In the genomic region with DNA sequence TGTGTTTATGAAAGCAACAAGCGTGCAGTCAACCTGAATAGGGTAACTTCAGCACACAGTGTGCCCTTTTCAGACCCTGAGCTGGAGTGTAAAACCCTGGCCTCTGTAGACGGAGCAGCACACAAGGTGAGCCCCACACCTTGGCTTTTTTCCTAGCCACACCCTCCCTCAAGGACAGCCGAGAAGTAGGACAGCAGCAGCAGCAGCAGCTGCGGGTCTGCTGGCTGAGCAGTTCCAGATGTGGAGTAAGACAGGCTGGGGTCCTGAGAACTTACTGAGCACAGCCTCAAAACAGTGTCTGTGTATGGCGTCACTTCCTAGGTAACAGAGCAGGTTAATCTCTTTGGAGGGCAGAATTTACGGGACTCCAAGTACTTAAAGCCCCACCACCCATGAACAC, we compare ENCODE assay signal across 21 mouse cellular contexts. TPM values are rescaled to one million over a fixed set of nuclear protein-coding genes. Genes with fewer than 3 reads are reported as not detected.
DNase-seq lines count a peak whose midpoint lies in the region; ATAC-seq lines count a peak whose summit lies in the region.
"Had no signal": no experiment of that assay in that cellular context is flagged by ENCODE, and none has a peak within 500 bp of the region (broad histone marks: within the 10 kb centered on the region; RNA-seq: fewer than 3 reads in every experiment).

No protein-coding gene starts in this region.

- intact Hi-C loops in left cerebral cortex, postnatal 4 days (cut with DNase I), result no loop called here

- H3K4me1 ChIP-seq in heart, embryonic 10.5 days, result peaks cover 34% of the 10 kb centered on the region
- H3K4me1 ChIP-seq in heart, embryonic 11.5 days (ENCODE audit: control insufficient read depth, insufficient read depth, low read length), result peaks cover 19% of the 10 kb centered on the region
- H3K4me1 ChIP-seq in embryonic facial prominence, embryonic 11.5 days (ENCODE audit: control insufficient read depth, insufficient read depth, low read length), result no peaks in the 10 kb centered on the region
- H3K4me1 ChIP-seq in limb, embryonic 11.5 days (ENCODE audit: control insufficient read depth, insufficient read depth, low read length), result peaks cover 10% of the 10 kb centered on the region

- no peaks in the 10 kb centered on the region for H3K27me3 ChIP-seq in heart, embryonic 10.5 days (ENCODE audit: insufficient read depth, poor library complexity, severe bottlenecking)
- no peaks in the 10 kb centered on the region for H3K27me3 ChIP-seq in heart, embryonic 11.5 days (ENCODE audit: control insufficient read depth, insufficient read depth, low read length)
- no peaks in the 10 kb centered on the region for H3K27me3 ChIP-seq in embryonic facial prominence, embryonic 11.5 days (ENCODE audit: control insufficient read depth, insufficient read depth, low read length)
- no peaks in the 10 kb centered on the region for H3K27me3 ChIP-seq in limb, embryonic 11.5 days (ENCODE audit: control insufficient read depth, insufficient read depth, low read length)
- H3K27me3 ChIP-seq: heart, embryonic 13.5 days; neural tube, embryonic 12.5 days had no signal

- no peak overlapping the region for H3K9ac ChIP-seq in heart, embryonic 11.5 days (ENCODE audit: low read depth, low read length)
- H3K9ac ChIP-seq in embryonic facial prominence, embryonic 11.5 days (replicated peaks; ENCODE audit: low read length), result no peak overlapping the region
- H3K9ac ChIP-seq in limb, embryonic 11.5 days (ENCODE audit: low read length), result no peak overlapping the region
- H3K9ac ChIP-seq: forebrain, postnatal 0 days; heart, embryonic 13.5 days; neural tube, embryonic 12.5 days had no signal

- DNase-seq in heart, embryonic 10.5 days (ENCODE audit: low spot score), result peak; percentile 58
- DNase-seq in embryonic facial prominence, embryonic 11.5 days (ENCODE audit: low spot score), result peak; percentile 72
- DNase-seq in limb, embryonic 11.5 days (ENCODE audit: low spot score), result peak; percentile 67
- DNase-seq in thymus, postnatal 0 days (ENCODE audit: low spot score), result peak; percentile 67
- DNase-seq in left cerebral cortex, postnatal 4 days, result no peak
- DNase-seq in layer of hippocampus, postnatal 36 days, result no peak
- DNase-seq: forebrain, postnatal 0 days; gastrocnemius, postnatal 14 days; lung, postnatal 10 days; midbrain, embryonic 14.5 days; retina, postnatal 1 day had no signal

- no peaks in the 10 kb centered on the region for H3K9me3 ChIP-seq in heart, embryonic 10.5 days
- H3K9me3 ChIP-seq in heart, embryonic 11.5 days (replicated peaks; ENCODE audit: control insufficient read depth, low read length), result no peaks in the 10 kb centered on the region
- H3K9me3 ChIP-seq in embryonic facial prominence, embryonic 11.5 days (replicated peaks; ENCODE audit: control insufficient read depth, low read length), result no peaks in the 10 kb centered on the region
- H3K9me3 ChIP-seq in limb, embryonic 11.5 days (ENCODE audit: control insufficient read depth, low read length), result no peaks in the 10 kb centered on the region
- H3K9me3 ChIP-seq: heart, embryonic 13.5 days; hindbrain, embryonic 10.5 days; neural tube, embryonic 12.5 days had no signal

- H3K4me2 ChIP-seq in heart, embryonic 11.5 days, result no peak overlapping the region
- no peak overlapping the region for H3K4me2 ChIP-seq in embryonic facial prominence, embryonic 11.5 days (ENCODE audit: low read depth, low read length)
- H3K4me2 ChIP-seq in limb, embryonic 11.5 days (ENCODE audit: low read depth, severe bottlenecking), result no peak overlapping the region
- H3K4me2 ChIP-seq: heart, embryonic 13.5 days; neural tube, embryonic 12.5 days had no signal

- ATAC-seq in heart, embryonic 11.5 days (replicated peaks; ENCODE audit: insufficient number of reproducible peaks, low FRiP score, low TSS enrichment), result no peak
- ATAC-seq in embryonic facial prominence, embryonic 11.5 days (replicated peaks; ENCODE audit: insufficient number of reproducible peaks, low FRiP score, low TSS enrichment, low read depth), result peak; percentile 45; the same call in 1 of the 2 replicates
- ATAC-seq in limb, embryonic 11.5 days (ENCODE audit: insufficient number of reproducible peaks, low FRiP score, low TSS enrichment, low read depth), result peak; percentile 63; the same call in 1 of the 2 replicates
- ATAC-seq in erythroblast, adult 5-6 weeks (replicated peaks; ENCODE audit: low FRiP score, poor library complexity, severe bottlenecking), result no peak
- ATAC-seq: forebrain, postnatal 0 days had no signal

- no peaks in the 10 kb centered on the region for H3K36me3 ChIP-seq in heart, embryonic 10.5 days
- no peaks in the 10 kb centered on the region for H3K36me3 ChIP-seq in heart, embryonic 11.5 days (ENCODE audit: control insufficient read depth, insufficient read depth, low read length)
- H3K36me3 ChIP-seq in embryonic facial prominence, embryonic 11.5 days (replicated peaks; ENCODE audit: control insufficient read depth, insufficient read depth, low read depth, low read length), result no peaks in the 10 kb centered on the region
- H3K36me3 ChIP-seq in limb, embryonic 11.5 days (ENCODE audit: control insufficient read depth, insufficient read depth, low read length), result no peaks in the 10 kb centered on the region
- H3K36me3 ChIP-seq: heart, embryonic 13.5 days; hindbrain, embryonic 10.5 days; neural tube, embryonic 12.5 days had no signal

- H3K27ac ChIP-seq in heart, embryonic 10.5 days, result no peak overlapping the region
- no peak overlapping the region for H3K27ac ChIP-seq in heart, embryonic 11.5 days (ENCODE audit: low read depth, low read length)
- H3K27ac ChIP-seq in embryonic facial prominence, embryonic 11.5 days (replicated peaks; ENCODE audit: low read depth, low read length), result no peak overlapping the region
- no peak overlapping the region for H3K27ac ChIP-seq in limb, embryonic 11.5 days (replicated peaks; ENCODE audit: low read depth, low read length)
- H3K27ac ChIP-seq: heart, embryonic 13.5 days; hindbrain, embryonic 10.5 days; neural tube, embryonic 12.5 days had no signal

- no peak overlapping the region for H3K4me3 ChIP-seq in heart, embryonic 10.5 days
- no peak overlapping the region for H3K4me3 ChIP-seq in heart, embryonic 11.5 days (ENCODE audit: low read depth, low read length)
- H3K4me3 ChIP-seq in embryonic facial prominence, embryonic 11.5 days (ENCODE audit: low read depth, low read length), result no peak overlapping the region
- no peak overlapping the region for H3K4me3 ChIP-seq in limb, embryonic 11.5 days (ENCODE audit: low read depth, low read length)
- H3K4me3 ChIP-seq: heart, embryonic 13.5 days; hindbrain, embryonic 10.5 days; neural tube, embryonic 12.5 days had no signal

- WGBS in heart, embryonic 10.5 days, result 48% methylated on average over 6 of the region's 6 CpGs
- WGBS in heart, embryonic 11.5 days (ENCODE audit: insufficient replicate concordance), result 46% methylated on average over 6 of the region's 6 CpGs
- WGBS in embryonic facial prominence, embryonic 11.5 days, result 39% methylated on average over 6 of the region's 6 CpGs
- WGBS in limb, embryonic 11.5 days, result 21% methylated on average over 6 of the region's 6 CpGs

RNA-seq across cellular contexts. Expression of a gene that starts 7.4 kb away (rescaled TPM):
- polyA plus RNA-seq in heart, embryonic 10.5 days (2016; fragmentation: Nextera tagmentation; extraction: Ambion mirVana), result not detected in 2 replicates
- polyA plus RNA-seq in heart, embryonic 11.5 days (2014; fragmentation: Nextera tagmentation; extraction: Ambion mirVana), result not detected in 2 replicates
- not detected in 2 replicates for polyA plus RNA-seq in embryonic facial prominence, embryonic 11.5 days (2014; fragmentation: Nextera tagmentation; extraction: Ambion mirVana)
- polyA plus RNA-seq in limb, embryonic 11.5 days (2014; fragmentation: Nextera tagmentation; extraction: Ambion mirVana), result not detected in 2 replicates
- polyA plus RNA-seq in thymus, postnatal 0 days (2015; fragmentation: Nextera tagmentation; extraction: Ambion mirVana), result 0.43 and 0.50 TPM in 2 replicates
- not detected for total RNA-seq in left cerebral cortex, postnatal 4 days (2021)
- not detected for total RNA-seq in layer of hippocampus, postnatal 36 days (2021)
- not detected in 2 replicates for total RNA-seq in erythroblast, adult 5-6 weeks (2015; ENCODE audit: low replicate concordance)
- total RNA-seq in erythroblast, adult 5-6 weeks (2017; ENCODE audit: low replicate concordance), result not detected in 2 replicates
- total RNA-seq: adrenal gland, postnatal 4 days; forebrain, postnatal 0 days; gastrocnemius, postnatal 14 days; layer of hippocampus, postnatal 14 days; liver, adult 2 months had no signal
- polyA plus RNA-seq: forebrain, postnatal 0 days; heart, embryonic 13.5 days; hindbrain, embryonic 10.5 days; kidney, embryonic 14.5 days; liver, adult 2 months; spleen, adult 2 months had no signal

RNA-seq across cellular contexts. Expression of a gene that starts 10.7 kb away (rescaled TPM):
- 6.6 TPM in 2 replicates for polyA plus RNA-seq in heart, embryonic 10.5 days (2016; fragmentation: Nextera tagmentation; extraction: Ambion mirVana)
- polyA plus RNA-seq in heart, embryonic 11.5 days (2014; fragmentation: Nextera tagmentation; extraction: Ambion mirVana), result 6.2 and 7.7 TPM in 2 replicates
- 6.7 and 7.3 TPM in 2 replicates for polyA plus RNA-seq in embryonic facial prominence, embryonic 11.5 days (2014; fragmentation: Nextera tagmentation; extraction: Ambion mirVana)
- 5.8 and 8.0 TPM in 2 replicates for polyA plus RNA-seq in limb, embryonic 11.5 days (2014; fragmentation: Nextera tagmentation; extraction: Ambion mirVana)
- polyA plus RNA-seq in thymus, postnatal 0 days (2015; fragmentation: Nextera tagmentation; extraction: Ambion mirVana), result 7.0 and 7.9 TPM in 2 replicates
- 1 to 10 TPM; 4.0 to 4.1 TPM for total RNA-seq in left cerebral cortex, postnatal 4 days (2021)
- total RNA-seq in layer of hippocampus, postnatal 36 days (2021), result 1 to 10 TPM; 3.6 to 4.0 TPM
- 2.5 TPM in 2 replicates for total RNA-seq in erythroblast, adult 5-6 weeks (2015; ENCODE audit: low replicate concordance)
- total RNA-seq in erythroblast, adult 5-6 weeks (2017; ENCODE audit: low replicate concordance), result 2.2 and 4.4 TPM in 2 replicates

RNA-seq across cellular contexts. Expression of a gene that starts 11.9 kb away (rescaled TPM):
- polyA plus RNA-seq in heart, embryonic 10.5 days (2016; fragmentation: Nextera tagmentation; extraction: Ambion mirVana), result 12.0 and 16.2 TPM in 2 replicates
- 10.3 and 14.2 TPM in 2 replicates for polyA plus RNA-seq in heart, embryonic 11.5 days (2014; fragmentation: Nextera tagmentation; extraction: Ambion mirVana)
- 40.0 and 42.0 TPM in 2 replicates for polyA plus RNA-seq in embryonic facial prominence, embryonic 11.5 days (2014; fragmentation: Nextera tagmentation; extraction: Ambion mirVana)
- polyA plus RNA-seq in limb, embryonic 11.5 days (2014; fragmentation: Nextera tagmentation; extraction: Ambion mirVana), result 48.3 and 48.4 TPM in 2 replicates
- 8.4 and 11.9 TPM in 2 replicates for polyA plus RNA-seq in thymus, postnatal 0 days (2015; fragmentation: Nextera tagmentation; extraction: Ambion mirVana)
- 10 to 100 TPM; 13.3 to 14.8 TPM for total RNA-seq in left cerebral cortex, postnatal 4 days (2021)
- 1 to 10 TPM; 6.9 to 9.0 TPM for total RNA-seq in layer of hippocampus, postnatal 36 days (2021)
- 9.2 and 18.6 TPM in 2 replicates for total RNA-seq in erythroblast, adult 5-6 weeks (2015; ENCODE audit: low replicate concordance)
- total RNA-seq in erythroblast, adult 5-6 weeks (2017; ENCODE audit: low replicate concordance), result 1.3 and 3.7 TPM in 2 replicates

Comparison
In these comparisons a context has a peak if more than half of its experiments do, and no peak if none do; other contexts are left out.
1. DNase-seq: peak in heart, embryonic 10.5 days (single experiment), embryonic facial prominence, embryonic 11.5 days (single experiment), limb, embryonic 11.5 days (single experiment) and thymus, postnatal 0 days (single experiment); none in left cerebral cortex, postnatal 4 days (single experiment) and layer of hippocampus, postnatal 36 days (0 of 2).
2. ATAC-seq: peak in embryonic facial prominence, embryonic 11.5 days (single experiment) and limb, embryonic 11.5 days (single experiment); none in heart, embryonic 11.5 days (single experiment) and erythroblast, adult 5-6 weeks (single experiment).